Mouse (Mus musculus): Measurements from ENCODE around the gene Cntn5.

DNA sequence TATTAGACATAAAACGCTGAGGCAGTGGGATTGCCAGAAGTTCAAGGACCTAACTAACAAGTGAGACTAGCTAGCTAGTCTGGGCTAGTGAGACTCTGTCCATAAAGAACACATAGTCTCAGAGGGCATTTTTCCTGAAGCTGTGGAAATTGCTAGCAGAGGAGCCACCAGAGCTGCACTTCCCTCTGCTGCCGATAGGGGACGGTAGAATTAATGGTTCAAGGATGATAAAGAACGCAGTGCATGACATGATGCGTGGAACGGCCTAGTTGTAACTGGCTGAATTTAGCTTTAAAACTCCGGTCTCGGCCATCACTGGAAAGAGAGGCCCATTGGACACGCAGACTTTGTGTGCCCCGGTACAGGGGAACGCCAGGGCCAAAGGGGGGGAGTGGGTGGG is 555.8 kb downstream of the Cntn5 start:
- TF ChIP-seq MAX (IDR thresholded peaks at IDR 0.05; ENCODE audit: low read depth) = no peak
- no peak for TF ChIP-seq POLR2A (IDR thresholded peaks at IDR 0.05; ENCODE audit: insufficient read length, low read depth)

Data from myocyte (in vitro differentiated cells).